Mouse (Mus musculus) spleen, adult 2 months (tissue): ENCODE results near the gene G6pc2.

Experiments used
- CTCF ChIP-seq: fragments of 200-500 bp; IDR thresholded peaks from 2 replicates; pipeline ENCODE4 v1.5.1; 2011; ENCODE audit warnings: mild to moderate bottlenecking, inconsistent platforms; ENCODE audit not compliant: insufficient read depth, insufficient read length, insufficient replicate concordance; ENCODE audit errors: extremely low read depth
- POLR2A ChIP-seq: fragments of 200-500 bp; IDR thresholded peaks from 2 replicates; pipeline ENCODE4 v1.6.1; 2011; ENCODE audit warnings: low read depth, low read length, inconsistent platforms

DNA sequence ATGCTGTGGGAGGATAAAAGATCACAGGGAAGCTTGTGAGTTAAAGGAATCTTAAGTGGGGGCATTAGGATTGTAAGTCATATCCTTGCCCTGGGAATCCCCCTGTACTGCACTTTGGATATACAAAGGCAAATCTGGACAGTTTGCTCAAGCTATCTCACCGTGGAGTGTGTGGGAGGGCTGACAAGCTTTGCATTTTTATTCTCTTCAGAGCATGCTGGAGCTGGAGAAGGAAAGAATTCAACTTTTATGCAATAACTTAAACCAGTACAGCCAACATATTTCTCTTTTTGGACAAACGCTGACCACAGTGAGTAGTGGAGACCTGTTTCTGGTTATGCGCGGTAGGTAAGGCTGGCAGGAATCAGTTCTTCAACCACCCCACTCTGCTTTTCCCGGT lies 35.6 kb upstream of the G6pc2 start:
- TF ChIP-seq CTCF (no peak), POLR2A (no peak)
